Mouse (Mus musculus) urinary bladder, postnatal 36 days (tissue): ENCODE measurements around the gene Tanc1.
"Not testable (repeated sequence)": the region's sequence is repeated elsewhere in the genome, so short reads cannot be mapped to it uniquely, and the experiment has no call there.

Experiments
- DNase-seq, 2 experiments: peaks; one replicate each; pipeline ENCODE4 v3.0.0; 2022; ENCODE audit warnings: low spot score in 2 of 2, mixed read lengths in 1 of 2

Gene Tanc1

GRCm38 (mm10) chr2:59828777-59829508 lies 217.1 kb downstream of the Tanc1 start:
- DNase-seq, result peak in 1 of 2 experiments; percentile 39

- no peak for DNase-seq
Observed at GRCm38 (mm10) chr2:59829718-59830117, 217.9 kb downstream of the Tanc1 start.

- DNase-seq, result no peak
Observed at GRCm38 (mm10) chr2:59830151-59830550, 218.3 kb downstream of the Tanc1 start.

GRCm38 (mm10) chr2:59830940-59831339 lies 219.1 kb downstream of the Tanc1 start:
- DNase-seq, result no peak

- no peak for DNase-seq
Observed at GRCm38 (mm10) chr2:59831831-59832230, 220.0 kb downstream of the Tanc1 start.

- DNase-seq, result no peak
Observed at GRCm38 (mm10) chr2:59838825-59839224, 227.0 kb downstream of the Tanc1 start.

GRCm38 (mm10) chr2:59839755-59840154 lies 227.9 kb downstream of the Tanc1 start:
- no peak for DNase-seq

- no peak for DNase-seq
Observed at GRCm38 (mm10) chr2:59840191-59840590, 228.3 kb downstream of the Tanc1 start.

- no peak for DNase-seq
Observed at GRCm38 (mm10) chr2:59841189-59841939, 229.5 kb downstream of the Tanc1 start.

GRCm38 (mm10) chr2:59841944-59842343 lies 230.1 kb downstream of the Tanc1 start:
- no peak for DNase-seq

- DNase-seq, result no peak
Observed at GRCm38 (mm10) chr2:59842556-59843008, 230.7 kb downstream of the Tanc1 start.

GRCm38 (mm10) chr2:59843156-59843555 lies 231.3 kb downstream of the Tanc1 start:
- DNase-seq, result no peak

GRCm38 (mm10) chr2:59843848-59844247 lies 232.0 kb downstream of the Tanc1 start:
- no peak for DNase-seq

- DNase-seq, result not testable (repeated sequence)
Observed at GRCm38 (mm10) chr2:59851885-59852284, 240.0 kb downstream of the Tanc1 start.

- no peak for DNase-seq
Observed at GRCm38 (mm10) chr2:59852916-59853315, 241.1 kb downstream of the Tanc1 start.

GRCm38 (mm10) chr2:59853543-59853942 lies 241.7 kb downstream of the Tanc1 start:
- no peak for DNase-seq

GRCm38 (mm10) chr2:59854363-59854762 lies 242.5 kb downstream of the Tanc1 start:
- DNase-seq, result no peak

- no peak for DNase-seq
Observed at GRCm38 (mm10) chr2:59862618-59863017, 250.8 kb downstream of the Tanc1 start.

GRCm38 (mm10) chr2:59870526-59870925 lies 258.7 kb downstream of the Tanc1 start:
- no peak for DNase-seq

GRCm38 (mm10) chr2:59876482-59876881 lies 264.6 kb downstream of the Tanc1 start:
- DNase-seq, result no peak

- no peak for DNase-seq
Observed at GRCm38 (mm10) chr2:59877335-59877734, 265.5 kb downstream of the Tanc1 start.

- no peak for DNase-seq
Observed at GRCm38 (mm10) chr2:59878221-59878620, 266.4 kb downstream of the Tanc1 start.

- DNase-seq, result no peak
Observed at GRCm38 (mm10) chr2:59881404-59881803, 269.6 kb downstream of the Tanc1 start.
